Comparison of ENCODE assay signal across 8 mouse cellular contexts in the genomic region with DNA sequence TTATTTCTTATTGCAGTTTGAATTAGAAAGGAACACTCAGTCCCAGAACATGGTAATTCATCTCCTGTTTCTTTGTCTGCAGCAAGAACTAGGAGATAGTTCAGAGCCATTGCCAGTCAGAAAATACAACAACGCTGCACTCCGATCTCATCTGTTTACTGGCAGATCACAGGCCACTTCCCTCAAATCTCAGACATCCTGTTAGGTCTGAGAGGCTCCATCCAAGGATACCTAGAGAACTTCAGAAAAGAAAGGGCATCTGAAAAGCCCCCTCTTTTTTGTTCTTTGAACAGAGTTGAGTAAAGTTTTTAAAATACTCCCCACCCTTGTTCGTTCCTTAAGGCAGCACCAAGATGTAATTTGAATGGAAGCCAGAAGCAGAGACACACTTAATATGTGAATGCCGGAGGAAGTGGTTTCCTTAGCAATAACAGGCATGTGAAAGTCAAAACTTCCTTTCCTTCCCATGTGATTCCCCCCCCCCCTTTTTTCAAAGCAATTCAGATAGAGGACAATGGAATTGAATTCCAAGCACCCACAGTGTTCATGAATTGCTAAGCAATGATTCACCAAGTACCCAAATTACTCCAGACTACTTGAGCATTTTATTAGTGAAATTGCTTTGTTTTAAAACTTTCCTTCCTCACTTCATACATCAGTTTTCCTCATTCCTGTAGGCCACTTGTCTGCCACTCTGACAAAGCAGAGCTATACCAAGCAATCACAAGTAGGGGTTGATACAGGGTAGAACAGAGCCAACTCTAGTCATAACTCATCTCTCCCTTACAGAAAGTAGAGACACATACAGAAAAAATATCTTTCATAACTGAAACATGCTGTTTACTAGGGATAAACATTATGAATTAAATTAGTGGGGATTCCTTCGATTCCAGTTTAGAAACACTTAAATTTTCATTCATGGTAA.
DNase-seq lines count a peak whose midpoint lies in the region; ATAC-seq and TF ChIP-seq lines count a peak whose summit lies in the region.

No protein-coding gene starts in this region.

- no peak for ATAC-seq in liver, embryonic 12.5 days

- no peak overlapping the region for H3K4me3 ChIP-seq in liver, adult 2 months (ENCODE audit: insufficient read depth, low read depth, low read length)
- H3K4me3 ChIP-seq in liver, embryonic 12.5 days = no peak overlapping the region
- no peak overlapping the region for H3K4me3 ChIP-seq in thymus, adult 2 months (ENCODE audit: control insufficient read depth, insufficient read depth, low read length)

- intact Hi-C loops in heart, postnatal 10 days (cut with DNase I) = loop anchor here (2.0 to 5.0 kb wide), 2 partner anchors 52 to 85 kb away; no protein-coding TSS in a partner anchor

- no peak overlapping the region for H3K9ac ChIP-seq in liver, adult 2 months (ENCODE audit: low read depth, low read length)
- no peak overlapping the region for H3K9ac ChIP-seq in liver, embryonic 12.5 days

- no peaks in the 10 kb centered on the region for H3K27me3 ChIP-seq in liver, adult 2 months (ENCODE audit: control insufficient read depth, insufficient read depth, low read length)
- no peaks in the 10 kb centered on the region for H3K27me3 ChIP-seq in liver, embryonic 12.5 days (replicated peaks)
- no peaks in the 10 kb centered on the region for H3K27me3 ChIP-seq in thymus, adult 2 months (ENCODE audit: control insufficient read depth, insufficient read depth, low read length)

- H3K9me3 ChIP-seq in liver, embryonic 12.5 days (replicated peaks) = no peaks in the 10 kb centered on the region

- no peaks in the 10 kb centered on the region for H3K4me1 ChIP-seq in liver, adult 2 months (ENCODE audit: control insufficient read depth, insufficient read depth, low read length)
- H3K4me1 ChIP-seq in liver, embryonic 12.5 days = no peaks in the 10 kb centered on the region
- no peaks in the 10 kb centered on the region for H3K4me1 ChIP-seq in thymus, adult 2 months (replicated peaks; ENCODE audit: control insufficient read depth, insufficient read depth, low read length)

- H3K4me2 ChIP-seq in liver, embryonic 12.5 days = no peak overlapping the region

- peak; percentile 0 for DNase-seq in cerebellum, adult 9-10 months
- no peak for DNase-seq in cerebellum, postnatal 14 days
- peak; percentile 18 for DNase-seq in liver, adult 2 months (ENCODE audit: extremely low read depth, low read depth, low spot score)
- peak; percentile 24 to 47 for DNase-seq in heart, postnatal 10 days
- DNase-seq in lung, postnatal 25 days (ENCODE audit: low spot score) = peak; percentile 82
- no peak for DNase-seq in thymus, adult 2 months
- DNase-seq in B cell, adult 2 months = no peak

- no peaks in the 10 kb centered on the region for H3K79me2 ChIP-seq in liver, adult 2 months (ENCODE audit: control insufficient read depth, insufficient read depth, low read length)

- H3K36me3 ChIP-seq in liver, adult 2 months (ENCODE audit: control insufficient read depth, insufficient read depth, low read length) = no peaks in the 10 kb centered on the region
- no peaks in the 10 kb centered on the region for H3K36me3 ChIP-seq in liver, embryonic 12.5 days
- H3K36me3 ChIP-seq in thymus, adult 2 months (ENCODE audit: control insufficient read depth, insufficient read depth, low read length) = no peaks in the 10 kb centered on the region

- no peak for TF ChIP-seq POLR2A in liver, adult 2 months (IDR thresholded peaks at IDR 0.05; ENCODE audit: extremely low read depth, insufficient read depth, low read length)
- TF ChIP-seq POLR2A in thymus, adult 2 months (IDR thresholded peaks at IDR 0.05; ENCODE audit: control insufficient read depth, extremely low read depth, insufficient read depth, low read length, poor library complexity) = no peak

- no peak overlapping the region for H3K27ac ChIP-seq in liver, adult 2 months (replicated peaks; ENCODE audit: insufficient read depth, low read depth, low read length)
- H3K27ac ChIP-seq in liver, embryonic 12.5 days = no peak overlapping the region
- H3K27ac ChIP-seq in thymus, adult 2 months (ENCODE audit: control insufficient read depth, insufficient read depth, low read length) = no peak overlapping the region

- TF ChIP-seq CTCF in liver, adult 2 months (IDR thresholded peaks at IDR 0.05; ENCODE audit: low read depth, low read length) = no peak
- TF ChIP-seq CTCF in thymus, adult 2 months (IDR thresholded peaks at IDR 0.05; ENCODE audit: borderline replicate concordance, control insufficient read depth, extremely low read depth, insufficient read depth, low read length, poor library complexity) = no peak

- 67% methylated on average over 5 of the region's 5 CpGs for WGBS in liver, adult 2 months
- 35% methylated on average over 5 of the region's 5 CpGs for WGBS in liver, embryonic 12.5 days (ENCODE audit: insufficient replicate concordance)
- WGBS in thymus, adult 2 months = 23% methylated on average over 5 of the region's 5 CpGs

Comparison
In these comparisons a context has a peak if more than half of its experiments do, and no peak if none do; other contexts are left out.
1. DNase-seq: peak in cerebellum, adult 9-10 months (single experiment), liver, adult 2 months (single experiment), heart, postnatal 10 days (2 of 2) and lung, postnatal 25 days (single experiment); none in cerebellum, postnatal 14 days (0 of 2), thymus, adult 2 months (single experiment) and B cell, adult 2 months (0 of 2).